Mouse (Mus musculus): ENCODE data around the gene Trim62. TPM values are rescaled to one million over a fixed set of nuclear protein-coding genes. Genes with fewer than 3 reads are reported as not detected.
A peak's percentile ranks its signal among the peaks of the same experiment; 100 is the strongest.

The Trim62 gene
- polyA plus RNA-seq, 1 experiment from 2014 or later: 23.8 TPM

DNA sequence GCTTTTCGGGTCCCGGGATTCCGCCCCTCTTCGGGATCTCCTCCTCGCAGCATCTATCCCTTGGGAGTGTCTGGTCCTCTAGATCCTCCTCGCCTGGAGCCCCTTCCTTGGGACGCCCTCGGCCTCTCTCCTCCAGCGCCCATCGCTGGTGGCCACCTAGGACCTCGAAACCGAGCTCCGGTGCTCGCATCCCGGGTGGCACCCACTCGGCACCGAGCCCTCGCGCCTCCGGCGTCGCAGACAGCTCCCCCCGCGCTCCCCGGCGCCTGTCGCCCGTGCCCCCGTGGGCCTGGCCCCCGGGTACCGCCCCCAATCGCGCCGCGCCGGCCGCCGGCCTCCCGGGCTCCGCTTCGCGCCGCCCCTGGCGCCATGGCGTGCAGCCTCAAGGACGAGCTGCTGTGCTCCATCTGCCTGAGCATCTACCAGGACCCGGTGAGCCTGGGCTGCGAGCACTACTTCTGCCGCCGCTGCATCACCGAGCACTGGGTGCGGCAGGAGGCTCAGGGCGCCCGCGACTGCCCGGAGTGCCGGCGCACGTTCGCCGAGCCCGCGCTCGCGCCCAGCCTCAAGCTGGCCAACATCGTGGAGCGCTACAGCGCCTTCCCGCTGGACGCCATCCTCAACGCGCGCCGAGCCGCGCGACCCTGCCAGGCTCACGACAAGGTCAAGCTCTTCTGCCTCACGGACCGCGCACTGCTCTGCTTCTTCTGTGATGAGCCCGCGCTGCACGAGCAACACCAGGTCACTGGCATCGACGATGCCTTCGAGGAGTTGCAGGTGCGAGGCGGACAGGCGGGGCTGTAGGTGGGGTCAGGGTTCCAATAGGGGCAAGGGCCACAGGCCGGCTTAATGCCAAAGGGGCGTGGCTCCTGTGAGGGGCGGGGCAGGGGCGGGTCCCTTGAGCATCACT lies 676 bp downstream of the Trim62 start:
- under 1% methylated on average over 87 of the region's 94 CpGs for WGBS
- Histone ChIP-seq H3K4me2 (ENCODE audit: low read length) (peak overlapping the region; percentile 93), H3K27me3 (replicated peaks; ENCODE audit: control insufficient read depth, insufficient read depth, low read length) (no peaks in the 10 kb centered on the region), H3K36me3 (ENCODE audit: control insufficient read depth, insufficient read depth, low read length) (peaks cover 3% of the 10 kb centered on the region; the same call in 1 of the 2 replicates), H3K4me3 (ENCODE audit: low read length) (peak overlapping the region; percentile 87), H3K4me1 (ENCODE audit: control insufficient read depth, insufficient read depth, low read depth, low read length) (peaks cover 40% of the 10 kb centered on the region), H3K27ac (ENCODE audit: low read depth, low read length) (peak overlapping the region; percentile 85), H3K9ac (ENCODE audit: low read depth, low read length) (peak overlapping the region; percentile 89), H3K9me3 (ENCODE audit: control insufficient read depth, low read length) (no peaks in the 10 kb centered on the region)
- peak; percentile 60 for ATAC-seq

DNA sequence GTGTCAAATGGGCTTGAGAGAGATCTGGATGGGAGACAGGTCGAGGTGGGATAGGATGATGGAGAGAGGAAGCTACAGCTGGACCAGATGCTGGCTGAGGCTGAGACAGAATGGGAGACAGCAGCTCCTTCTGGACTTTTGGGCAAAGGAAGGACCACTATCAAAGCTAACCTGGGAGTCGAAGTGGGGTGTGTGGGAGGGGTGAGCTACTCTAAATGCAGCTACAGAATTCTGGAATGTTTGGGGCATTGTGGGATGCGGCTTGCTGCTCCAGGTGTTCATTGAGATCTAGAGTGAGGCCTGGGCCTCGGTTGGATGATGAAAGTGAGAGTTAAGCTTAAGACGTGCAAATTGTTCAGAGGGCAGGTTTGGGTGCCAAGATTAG lies 1.3 kb downstream of the Trim62 start:
- Histone ChIP-seq H3K4me1 (ENCODE audit: control insufficient read depth, insufficient read depth, low read depth, low read length) (peaks cover 37% of the 10 kb centered on the region), H3K4me2 (ENCODE audit: low read length) (peak overlapping the region; percentile 93), H3K4me3 (ENCODE audit: low read length) (peak overlapping the region; percentile 87), H3K9ac (ENCODE audit: low read depth, low read length) (peak overlapping the region; percentile 89), H3K9me3 (ENCODE audit: control insufficient read depth, low read length) (no peaks in the 10 kb centered on the region), H3K27ac (ENCODE audit: low read depth, low read length) (peak overlapping the region; percentile 85; the same call in 1 of the 2 replicates), H3K27me3 (replicated peaks; ENCODE audit: control insufficient read depth, insufficient read depth, low read length) (no peaks in the 10 kb centered on the region), H3K36me3 (ENCODE audit: control insufficient read depth, insufficient read depth, low read length) (peaks cover 4% of the 10 kb centered on the region; the same call in 1 of the 2 replicates)
- 47% methylated on average over 5 of the region's 5 CpGs for WGBS
- 0 out of 2 replicates have a peak, but pooled peaks have one; percentile 10 for ATAC-seq

DNA sequence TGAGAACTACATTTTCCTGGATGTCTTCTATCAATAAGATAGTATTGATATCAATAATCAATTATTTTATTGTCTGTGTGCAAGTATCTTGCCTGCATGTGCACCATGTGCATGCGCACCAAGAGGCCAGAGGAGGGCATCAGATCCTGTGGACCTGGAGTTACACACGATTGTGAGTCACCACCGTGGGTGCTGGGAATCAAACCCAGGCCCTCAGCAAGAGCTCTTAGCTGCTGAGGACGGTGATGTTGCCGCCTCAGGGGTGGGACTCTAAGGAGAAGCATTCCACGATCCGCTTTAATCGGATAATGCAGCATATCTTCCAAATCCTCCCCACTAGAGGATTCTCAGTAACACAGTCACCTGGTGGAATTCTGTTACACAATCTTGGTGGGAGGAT lies 2.2 kb downstream of the Trim62 start:
- Histone ChIP-seq H3K4me3 (ENCODE audit: low read length) (no peak overlapping the region), H3K4me2 (ENCODE audit: low read length) (peak overlapping the region; percentile 93), H3K9me3 (ENCODE audit: control insufficient read depth, low read length) (no peaks in the 10 kb centered on the region), H3K27me3 (replicated peaks; ENCODE audit: control insufficient read depth, insufficient read depth, low read length) (no peaks in the 10 kb centered on the region), H3K4me1 (ENCODE audit: control insufficient read depth, insufficient read depth, low read depth, low read length) (peaks cover 39% of the 10 kb centered on the region), H3K27ac (ENCODE audit: low read depth, low read length) (no peak overlapping the region; the same call in 1 of the 2 replicates), H3K36me3 (ENCODE audit: control insufficient read depth, insufficient read depth, low read length) (peaks cover 5% of the 10 kb centered on the region; the same call in 1 of the 2 replicates), H3K9ac (ENCODE audit: low read depth, low read length) (no peak overlapping the region)
- no peak for ATAC-seq
- WGBS: 98% methylated on average over 8 of the region's 8 CpGs

DNA sequence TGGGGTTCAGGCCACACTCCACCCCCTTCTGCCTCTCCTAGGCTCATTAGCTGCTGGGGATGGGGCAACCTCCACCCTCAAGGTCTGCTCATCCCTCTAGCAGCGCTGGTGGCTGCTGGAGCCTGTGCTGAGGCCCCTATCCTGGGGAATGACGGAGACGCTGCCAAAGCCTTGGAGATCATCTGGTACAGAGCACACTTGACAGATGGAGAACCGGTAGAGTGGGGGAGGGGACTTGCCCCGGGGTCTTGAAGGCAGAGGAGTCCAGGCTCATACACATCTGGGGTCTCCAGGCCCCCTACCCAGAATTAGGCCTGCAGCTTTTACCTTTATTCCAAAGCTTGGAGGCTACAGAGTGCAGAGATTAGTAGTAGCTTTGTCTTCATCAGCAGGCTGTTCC lies 3.2 kb downstream of the Trim62 start:
- peak overlapping the region; percentile 32; the same call in 1 of the 2 replicates for H3K27ac ChIP-seq (ENCODE audit: low read depth, low read length)
- peaks cover 49% of the 10 kb centered on the region for H3K4me1 ChIP-seq (ENCODE audit: control insufficient read depth, insufficient read depth, low read depth, low read length)
- peak overlapping the region; percentile 41 for H3K4me2 ChIP-seq (ENCODE audit: low read length)
- peak overlapping the region; percentile 42; the same call in 1 of the 2 replicates for H3K9ac ChIP-seq (ENCODE audit: low read depth, low read length)
- no peak for ATAC-seq
- no peaks in the 10 kb centered on the region for H3K27me3 ChIP-seq (replicated peaks; ENCODE audit: control insufficient read depth, insufficient read depth, low read length)
- H3K4me3 ChIP-seq (ENCODE audit: low read length): no peak overlapping the region
- 33% methylated on average over 5 of the region's 5 CpGs for WGBS
- peaks cover 5% of the 10 kb centered on the region; the same call in 1 of the 2 replicates for H3K36me3 ChIP-seq (ENCODE audit: control insufficient read depth, insufficient read depth, low read length)
- no peaks in the 10 kb centered on the region for H3K9me3 ChIP-seq (ENCODE audit: control insufficient read depth, low read length)

DNA sequence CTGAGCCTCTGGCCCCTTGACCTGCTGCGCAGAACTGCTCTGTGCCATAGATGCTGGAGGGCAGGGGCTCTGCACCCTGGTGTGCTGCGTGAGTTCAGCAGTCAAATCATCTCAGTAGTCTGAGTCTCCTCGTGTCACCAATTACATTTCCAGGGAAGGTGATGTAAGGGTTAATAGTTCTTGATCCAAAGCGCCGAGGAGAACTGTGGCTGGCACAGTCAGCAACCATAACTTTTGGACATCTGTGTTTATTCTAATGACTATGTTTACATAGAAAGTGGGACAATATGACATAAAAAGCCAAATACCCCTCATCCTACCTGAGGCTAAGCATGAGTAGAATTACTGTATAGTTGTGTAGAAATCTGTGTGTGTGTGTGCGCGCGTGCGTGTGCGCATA lies 3.6 kb downstream of the Trim62 start:
- Histone ChIP-seq H3K27me3 (replicated peaks; ENCODE audit: control insufficient read depth, insufficient read depth, low read length) (no peaks in the 10 kb centered on the region), H3K27ac (ENCODE audit: low read depth, low read length) (peak overlapping the region; percentile 57; the same call in 1 of the 2 replicates), H3K9ac (ENCODE audit: low read depth, low read length) (peak overlapping the region; percentile 42; the same call in 1 of the 2 replicates), H3K4me2 (ENCODE audit: low read length) (peak overlapping the region; percentile 41), H3K9me3 (ENCODE audit: control insufficient read depth, low read length) (no peaks in the 10 kb centered on the region), H3K4me1 (ENCODE audit: control insufficient read depth, insufficient read depth, low read depth, low read length) (peaks cover 50% of the 10 kb centered on the region), H3K36me3 (ENCODE audit: control insufficient read depth, insufficient read depth, low read length) (peaks cover 5% of the 10 kb centered on the region; the same call in 1 of the 2 replicates), H3K4me3 (ENCODE audit: low read length) (no peak overlapping the region)
- 66% methylated on average over 10 of the region's 10 CpGs for whole genome bisulfite sequencing
- ATAC-seq: no peak

DNA sequence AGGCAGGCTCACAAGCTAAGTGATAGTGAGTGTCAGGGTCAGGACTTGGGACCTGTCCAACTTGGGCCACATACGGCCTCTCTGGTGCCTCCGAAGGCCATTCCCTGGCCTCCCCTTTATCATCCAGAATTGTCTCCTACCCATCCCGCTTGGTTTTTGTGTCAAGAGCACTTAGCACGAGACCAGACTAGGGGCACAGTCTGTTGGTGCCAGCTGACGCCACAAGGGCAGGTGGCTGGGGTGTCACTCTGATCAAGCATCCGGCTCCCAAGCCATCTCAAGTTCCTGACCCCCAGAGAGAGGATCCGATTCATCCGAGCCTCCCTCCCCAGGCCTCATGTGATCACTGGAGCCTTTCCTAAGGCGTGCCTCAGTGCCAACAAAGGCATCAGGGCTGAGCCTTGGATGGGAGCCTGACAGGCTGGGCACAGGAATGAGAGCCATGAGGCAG lies 4.3 kb downstream of the Trim62 start:
- no peaks in the 10 kb centered on the region for H3K27me3 ChIP-seq (replicated peaks; ENCODE audit: control insufficient read depth, insufficient read depth, low read length)
- no peak overlapping the region for H3K4me3 ChIP-seq (ENCODE audit: low read length)
- peak; percentile 32; the same call in 1 of the 2 replicates for ATAC-seq
- H3K36me3 ChIP-seq (ENCODE audit: control insufficient read depth, insufficient read depth, low read length): peaks cover 5% of the 10 kb centered on the region; the same call in 1 of the 2 replicates
- 35% methylated on average over 9 of the region's 9 CpGs for WGBS
- H3K4me2 ChIP-seq (ENCODE audit: low read length): peak overlapping the region; percentile 33
- H3K27ac ChIP-seq (ENCODE audit: low read depth, low read length): peak overlapping the region; percentile 57
- no peaks in the 10 kb centered on the region for H3K9me3 ChIP-seq (ENCODE audit: control insufficient read depth, low read length)
- H3K4me1 ChIP-seq (ENCODE audit: control insufficient read depth, insufficient read depth, low read depth, low read length): peaks cover 53% of the 10 kb centered on the region
- H3K9ac ChIP-seq (ENCODE audit: low read depth, low read length): peak overlapping the region; percentile 28

DNA sequence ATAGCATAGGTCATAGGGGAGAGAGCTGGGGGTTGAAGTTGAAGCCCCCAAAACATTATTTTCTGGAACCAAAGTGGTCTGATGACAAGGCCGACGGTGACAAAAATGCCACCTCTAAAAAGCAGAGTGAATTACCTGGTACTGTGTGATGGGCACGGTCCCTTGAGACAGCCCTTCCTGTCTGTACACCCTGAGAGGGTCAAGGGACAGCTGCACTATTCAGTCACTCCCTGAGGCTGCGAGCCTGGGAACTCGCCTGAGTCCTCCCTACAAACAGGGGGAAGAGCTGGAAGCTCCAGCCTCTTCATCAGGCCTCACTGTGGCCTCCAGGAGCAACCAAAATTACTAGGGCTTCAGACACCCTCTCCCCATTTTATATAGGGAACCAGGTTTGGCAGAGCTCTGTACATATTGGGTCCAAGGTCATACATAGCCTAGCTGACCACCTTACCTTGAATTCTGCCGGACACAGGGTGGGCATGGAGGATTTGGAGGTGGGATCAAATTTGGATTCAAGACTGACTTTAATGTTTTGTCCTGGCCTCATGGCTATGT lies 5.1 kb downstream of the Trim62 start:
- H3K27ac ChIP-seq (ENCODE audit: low read depth, low read length): no peak overlapping the region

DNA sequence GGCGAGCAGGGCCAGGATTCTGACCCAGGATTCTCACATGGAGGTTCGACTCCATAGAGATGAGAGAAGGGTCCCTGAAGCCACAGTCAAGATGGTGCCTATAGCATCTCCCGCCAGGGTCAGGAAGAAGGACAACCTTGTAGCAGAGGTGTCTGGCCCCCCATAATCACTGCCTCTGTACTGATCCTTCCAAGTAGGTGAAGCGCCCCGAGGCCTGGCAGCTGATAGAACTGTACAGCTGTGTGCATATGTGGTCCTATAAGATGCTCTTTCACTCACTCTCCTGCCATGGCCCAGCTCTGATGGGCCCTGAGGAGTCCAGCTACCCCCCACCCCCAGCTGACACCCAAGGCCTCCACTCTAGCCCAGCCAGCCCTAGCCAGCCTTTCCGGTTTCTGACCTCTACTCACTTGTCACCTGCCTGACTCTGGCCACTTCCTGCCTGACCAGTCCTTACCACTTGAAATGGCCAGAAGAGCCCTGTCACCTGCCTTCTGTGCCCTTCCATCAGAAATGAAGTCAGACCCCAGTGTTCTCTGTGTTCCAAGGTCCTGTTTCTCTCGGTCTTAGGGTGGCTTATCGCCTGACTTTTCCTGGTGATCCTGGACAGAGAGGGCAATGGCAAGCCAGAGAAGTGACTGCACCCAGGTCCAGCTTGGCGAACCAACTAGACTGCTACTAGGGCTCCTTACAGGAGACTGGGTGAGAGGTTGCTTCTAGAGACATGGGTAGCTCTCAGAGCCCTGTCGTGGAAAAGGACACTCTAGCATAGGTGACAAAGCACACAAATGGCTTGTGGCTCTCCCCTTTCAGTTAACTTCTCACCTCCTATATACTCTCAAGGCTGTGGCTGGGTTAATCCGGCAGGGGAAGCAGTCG lies 6.6 kb downstream of the Trim62 start:
- no peak overlapping the region for H3K4me3 ChIP-seq (ENCODE audit: low read length)
- ATAC-seq: no peak
- H3K27ac ChIP-seq (ENCODE audit: low read depth, low read length): no peak overlapping the region
- no peaks in the 10 kb centered on the region for H3K9me3 ChIP-seq (ENCODE audit: control insufficient read depth, low read length)
- H3K27me3 ChIP-seq (replicated peaks; ENCODE audit: control insufficient read depth, insufficient read depth, low read length): no peaks in the 10 kb centered on the region
- H3K4me2 ChIP-seq (ENCODE audit: low read length): no peak overlapping the region
- peaks cover 5% of the 10 kb centered on the region; the same call in 1 of the 2 replicates for H3K36me3 ChIP-seq (ENCODE audit: control insufficient read depth, insufficient read depth, low read length)
- 89% methylated on average over 12 of the region's 12 CpGs for WGBS
- no peak overlapping the region for H3K9ac ChIP-seq (ENCODE audit: low read depth, low read length)
- H3K4me1 ChIP-seq (ENCODE audit: control insufficient read depth, insufficient read depth, low read depth, low read length): peaks cover 48% of the 10 kb centered on the region

More for the DNA sequence above, 5.1 kb downstream of the Trim62 start:
- Histone ChIP-seq H3K36me3 (ENCODE audit: control insufficient read depth, insufficient read depth, low read length) (peaks cover 5% of the 10 kb centered on the region; the same call in 1 of the 2 replicates), H3K4me1 (ENCODE audit: control insufficient read depth, insufficient read depth, low read depth, low read length) (peaks cover 53% of the 10 kb centered on the region), H3K9ac (ENCODE audit: low read depth, low read length) (peak overlapping the region; percentile 5; the same call in 1 of the 2 replicates), H3K27me3 (replicated peaks; ENCODE audit: control insufficient read depth, insufficient read depth, low read length) (no peaks in the 10 kb centered on the region), H3K4me2 (ENCODE audit: low read length) (no peak overlapping the region), H3K4me3 (ENCODE audit: low read length) (no peak overlapping the region), H3K9me3 (ENCODE audit: control insufficient read depth, low read length) (no peaks in the 10 kb centered on the region)
- 89% methylated on average over 6 of the region's 6 CpGs for WGBS
- no peak for ATAC-seq

Data from hindbrain, embryonic 16.5 days (tissue).